Mouse (Mus musculus) cerebellum, adult 2 months (tissue): ENCODE results near the gene Disp3. TPM values are rescaled to one million over a fixed set of nuclear protein-coding genes. Genes with fewer than 3 reads are reported as not detected.

ENCODE experiments used
- DNase-seq, 2 experiments: peaks; one replicate each; pipeline ENCODE4 v3.0.0; 2021
- H3K27ac ChIP-seq: fragments of 200-500 bp; 2 replicates; pipeline ENCODE4 v1.5.1; 2012; ENCODE audit warnings: low read length, control low read depth, inconsistent platforms; ENCODE audit not compliant: insufficient read depth
- H3K27me3 ChIP-seq: fragments of 200-500 bp; 2 replicates; pipeline ENCODE4 v1.6.1; 2012; ENCODE audit warnings: inconsistent platforms, mild to moderate bottlenecking, low read length, moderate library complexity; ENCODE audit not compliant: control insufficient read depth, insufficient read depth
- H3K4me1 ChIP-seq: fragments of 200-500 bp; 2 replicates; pipeline ENCODE4 v1.6.1; 2011; ENCODE audit warnings: low read length; ENCODE audit not compliant: control insufficient read depth, insufficient read depth
- H3K4me3 ChIP-seq: fragments of 200-500 bp; replicated peaks from 2 replicates; pipeline ENCODE3; 2011; ENCODE audit warnings: mild to moderate bottlenecking, low read depth, low read length, control low read depth; ENCODE audit not compliant: insufficient read depth
- CTCF ChIP-seq: fragments of 200-500 bp; IDR thresholded peaks from 2 replicates; pipeline ENCODE4 v1.5.1; 2011; ENCODE audit warnings: low read depth, mild to moderate bottlenecking, control low read depth, low read length, moderate library complexity, borderline replicate concordance; ENCODE audit not compliant: insufficient read depth
- POLR2A ChIP-seq: fragments of 200-500 bp; IDR thresholded peaks from 2 replicates; pipeline ENCODE4 v1.6.1; 2011; ENCODE audit warnings: low read length, control low read depth, borderline replicate concordance; ENCODE audit not compliant: insufficient read depth
- WGBS: fragments of 180-500 bp; shearing (Covaris S2); methylation state at CpG from one replicate; pipeline ENCODE4 v1.1.7; 2018; 5-methylcytosine and 5-hydroxymethylcytosine counted together
- polyA plus RNA-seq: library from polyadenylated mRNA; depleted of rRNA; stranded (reverse); fragments of >200 nt; gene quantifications from 2 replicates; pipeline ENCODE4 v1.2.3, GENCODE M21; 2012; rRNA removed

Disp3 gene
- polyA plus RNA-seq, 1 experiment, result 13.6 TPM

DNA sequence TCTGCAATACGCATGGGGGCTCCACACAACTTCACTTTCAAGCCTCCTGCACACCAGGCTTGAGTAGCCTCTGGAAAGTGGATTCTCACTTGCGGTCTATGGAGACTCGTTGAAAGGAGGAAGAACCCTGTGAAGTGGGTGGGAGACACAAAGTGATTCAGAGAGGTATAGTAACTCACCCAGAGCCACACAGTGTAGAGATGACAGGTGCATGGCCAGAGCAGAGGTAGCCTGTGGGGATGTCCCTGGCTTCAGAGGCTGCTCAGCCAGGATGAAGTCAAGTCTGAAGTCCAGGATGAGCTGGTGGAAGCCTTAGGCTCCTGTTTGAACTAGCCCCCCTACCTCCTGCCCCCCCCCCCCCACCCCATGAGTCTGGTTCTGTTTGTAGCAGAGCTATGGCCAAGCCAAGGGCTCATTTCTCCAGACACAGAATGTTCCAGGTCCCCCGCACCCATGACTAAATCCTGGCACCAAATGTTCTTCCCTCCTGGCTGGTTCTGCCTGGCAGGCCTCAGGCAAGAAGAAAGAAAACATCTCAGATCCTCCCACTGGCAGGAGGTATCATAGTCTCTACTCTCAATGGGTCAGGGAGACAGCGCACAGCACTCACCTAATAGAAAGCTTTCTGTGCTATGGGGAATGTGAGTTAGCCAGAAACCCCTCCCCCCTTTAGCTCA is 73.2 kb downstream of the Disp3 start:
- WGBS, result 44% methylated on average over 5 of the region's 5 CpGs
- TF ChIP-seq CTCF (no peak), POLR2A (no peak)
- DNase-seq, result peak in 1 of 2 experiments; percentile 23
- Histone ChIP-seq H3K27ac (no peak overlapping the region; the same call in 1 of the 2 replicates), H3K4me3 (no peak overlapping the region), H3K27me3 (no peaks in the 10 kb centered on the region), H3K4me1 (no peaks in the 10 kb centered on the region)

DNA sequence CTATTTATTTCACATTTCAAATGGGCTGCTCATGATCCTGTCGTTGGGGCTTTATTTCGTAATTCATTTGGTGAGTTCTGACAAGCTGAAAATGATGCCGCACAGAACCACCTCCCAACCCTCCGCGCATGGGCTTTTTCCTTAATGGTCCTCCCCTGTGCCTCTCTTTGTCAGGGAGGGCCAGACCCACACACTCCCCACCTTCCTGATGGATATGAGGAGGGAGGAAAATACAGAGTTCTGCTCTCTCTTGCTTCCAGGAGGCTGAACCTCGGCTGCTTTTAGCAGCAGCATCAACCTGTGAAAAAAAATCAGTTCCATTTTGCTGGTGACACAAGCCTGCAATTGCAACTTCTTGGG is 82.9 kb downstream of the Disp3 start:
- WGBS, result 73% methylated on average over 6 of the region's 6 CpGs
- Histone ChIP-seq H3K4me3 (no peak overlapping the region), H3K4me1 (no peaks in the 10 kb centered on the region), H3K27ac (no peak overlapping the region), H3K27me3 (no peaks in the 10 kb centered on the region)
- no peak for DNase-seq
- no peak for TF ChIP-seq POLR2A
- no peak for TF ChIP-seq CTCF

DNA sequence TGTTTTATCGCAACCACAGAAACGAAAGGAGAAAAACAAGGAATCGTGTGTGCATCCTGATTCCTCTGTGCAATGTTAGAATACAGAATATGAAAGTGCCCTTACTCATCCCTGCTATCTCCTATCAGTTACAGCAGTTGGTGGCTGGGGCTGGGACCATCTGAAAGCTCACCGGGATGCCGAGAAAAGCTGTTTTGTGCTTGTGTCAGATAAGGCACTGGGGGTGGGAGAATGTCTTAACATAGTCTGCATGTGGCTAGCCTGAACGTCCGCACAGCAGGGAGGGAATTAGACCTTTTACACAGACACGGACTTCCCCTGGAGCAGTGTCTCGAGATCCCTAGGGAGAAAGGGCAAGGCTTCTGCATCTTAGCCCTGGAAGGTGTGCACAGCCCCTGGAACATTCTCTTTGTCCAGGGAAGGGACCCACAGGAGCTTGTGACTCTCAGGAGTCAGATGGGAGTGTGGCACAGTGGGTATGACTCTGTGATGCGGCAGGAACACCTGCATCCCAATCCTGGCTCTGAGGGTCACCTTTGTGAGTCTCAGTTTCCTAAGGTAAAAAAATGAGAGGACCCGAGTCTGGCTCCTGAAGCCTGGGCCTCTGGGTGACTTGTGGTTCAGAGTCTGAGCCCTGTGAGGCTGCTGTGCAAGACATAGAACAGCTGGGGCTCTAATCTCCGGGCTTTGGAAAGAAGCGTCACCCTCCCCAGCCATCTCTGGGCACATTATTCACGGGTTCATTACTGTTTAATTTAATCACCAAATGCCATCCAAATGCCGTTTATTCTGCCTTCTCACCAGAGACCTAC is 83.5 kb downstream of the Disp3 start:
- DNase-seq, result no peak
- Histone ChIP-seq H3K4me3 (no peak overlapping the region), H3K27me3 (no peaks in the 10 kb centered on the region), H3K4me1 (no peaks in the 10 kb centered on the region), H3K27ac (no peak overlapping the region)
- TF ChIP-seq CTCF (no peak), POLR2A (no peak)
- WGBS, result 56% methylated on average over 15 of the region's 15 CpGs

DNA sequence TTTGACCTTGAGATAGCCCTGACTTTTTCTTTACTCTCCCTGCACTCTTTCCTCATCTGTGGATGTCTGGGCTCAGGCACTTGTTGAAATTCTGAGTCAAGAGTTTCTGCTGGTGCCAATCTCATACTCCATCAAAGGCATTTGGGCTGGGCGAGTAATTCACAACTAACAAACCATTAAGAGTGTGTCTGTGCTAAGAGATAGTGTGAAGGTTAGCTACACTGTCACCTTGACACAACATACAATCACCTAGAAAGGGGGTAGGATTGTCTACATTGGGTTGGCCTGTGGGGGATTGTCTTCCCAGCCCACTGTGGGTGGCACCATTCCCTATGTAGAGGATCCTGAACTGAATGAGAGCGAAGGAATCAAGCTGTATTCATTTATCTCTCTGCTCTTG is 84.2 kb downstream of the Disp3 start:
- Histone ChIP-seq H3K27me3 (no peaks in the 10 kb centered on the region), H3K27ac (no peak overlapping the region), H3K4me3 (no peak overlapping the region), H3K4me1 (no peaks in the 10 kb centered on the region)
- WGBS, result 88% methylated on average over 2 of the region's 2 CpGs
- TF ChIP-seq POLR2A (no peak), CTCF (no peak)
- DNase-seq, result no peak

DNA sequence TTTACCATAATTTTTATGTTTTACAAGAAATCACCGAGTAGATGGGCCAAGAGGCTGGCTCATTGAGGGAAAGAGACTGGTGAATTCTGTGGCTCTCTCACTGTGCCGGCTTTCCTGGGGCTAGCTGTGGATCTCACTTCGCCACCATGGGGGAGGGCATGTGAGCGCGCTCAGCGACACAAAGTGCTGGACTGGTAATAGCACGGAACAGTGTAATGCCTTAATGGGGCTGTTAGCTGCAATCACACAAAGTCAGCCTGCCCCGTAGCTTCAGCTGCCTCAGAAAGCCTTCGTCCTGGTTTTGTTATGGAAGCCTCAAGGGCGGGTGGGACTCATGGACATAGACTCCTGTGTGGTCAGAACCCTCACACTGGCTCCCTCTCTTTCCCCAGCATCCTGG is 89.0 kb downstream of the Disp3 start:
- WGBS, result 54% methylated on average over 10 of the region's 10 CpGs
- TF ChIP-seq CTCF (no peak), POLR2A (no peak)
- Histone ChIP-seq H3K27ac (no peak overlapping the region), H3K4me1 (no peaks in the 10 kb centered on the region), H3K4me3 (no peak overlapping the region), H3K27me3 (no peaks in the 10 kb centered on the region)
- DNase-seq, result no peak

DNA sequence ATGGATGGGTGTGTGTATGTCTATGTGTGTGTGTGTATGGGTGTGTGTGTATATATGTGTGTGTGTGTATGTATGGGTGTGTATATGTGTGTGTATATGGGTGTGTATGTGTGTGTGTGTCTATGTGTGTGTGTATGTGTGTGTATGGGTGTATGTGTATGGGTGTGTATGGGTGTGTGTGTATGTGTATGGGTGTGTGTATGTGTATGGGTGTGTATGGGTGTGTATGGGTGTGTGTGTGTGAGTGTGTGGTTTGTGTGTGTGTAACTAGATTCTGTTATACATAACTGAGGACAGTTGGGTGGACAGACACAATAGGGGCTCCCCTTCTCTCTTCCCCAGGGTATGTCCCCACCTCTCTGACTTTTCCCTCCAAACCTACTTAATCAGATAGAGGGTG is 93.4 kb downstream of the Disp3 start:
- Histone ChIP-seq H3K27me3 (no peaks in the 10 kb centered on the region), H3K4me1 (no peaks in the 10 kb centered on the region), H3K4me3 (no peak overlapping the region), H3K27ac (no peak overlapping the region)
- DNase-seq, result no peak
- TF ChIP-seq CTCF, result no peak
- TF ChIP-seq POLR2A, result no peak

DNA sequence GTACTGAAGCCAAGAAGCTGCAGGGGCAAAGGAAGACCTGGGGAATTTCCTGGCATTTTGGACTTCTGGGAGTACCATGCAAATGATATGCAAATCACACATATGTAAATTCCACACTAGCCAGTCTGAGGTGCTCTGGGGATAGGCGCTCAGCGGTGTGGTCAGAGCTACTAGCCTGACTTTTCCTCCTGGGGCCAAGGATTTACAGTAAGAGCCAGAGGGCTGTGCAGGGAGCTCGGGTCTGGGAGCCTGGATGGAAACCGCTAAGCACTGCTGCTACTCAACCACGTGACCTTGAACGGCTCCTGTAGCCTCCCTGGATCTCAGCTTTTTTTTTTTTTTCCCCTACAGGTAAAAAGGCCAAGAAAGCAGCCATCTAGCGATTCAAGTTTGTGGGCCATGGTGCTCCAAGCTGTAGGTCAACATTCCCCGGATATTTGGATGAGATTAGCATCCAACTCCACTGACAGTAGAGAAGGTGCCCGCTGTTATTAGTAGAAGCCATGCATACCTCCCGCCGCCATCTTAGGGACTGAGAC is 95.0 kb downstream of the Disp3 start:
- 41% methylated on average over 11 of the region's 11 CpGs for WGBS
- Histone ChIP-seq H3K4me1 (no peaks in the 10 kb centered on the region), H3K4me3 (no peak overlapping the region), H3K27ac (no peak overlapping the region), H3K27me3 (no peaks in the 10 kb centered on the region)
- no peak for DNase-seq
- TF ChIP-seq CTCF (no peak), POLR2A (no peak)

Other genes with a start within 250 kb of the Disp3 start
- 56.8 and 59.4 TPM in 2 replicates for gene Clcn6, start 249.1 kb downstream of the Disp3 start, polyA plus RNA-seq
- 27.2 and 29.8 TPM in 2 replicates for gene Mthfr, start 248.9 kb downstream of the Disp3 start, polyA plus RNA-seq
- gene Agtrap, start 199.9 kb downstream of the Disp3 start, polyA plus RNA-seq, result 9.8 and 10.2 TPM in 2 replicates
- gene Mad2l2, start 157.6 kb downstream of the Disp3 start, polyA plus RNA-seq, result 31.8 and 36.0 TPM in 2 replicates
- 0.30 and 0.33 TPM in 2 replicates for gene Draxin, start 157.3 kb downstream of the Disp3 start, polyA plus RNA-seq
- gene Fbxo6, start 135.8 kb downstream of the Disp3 start, polyA plus RNA-seq, result 34.0 and 38.7 TPM in 2 replicates
- gene Fbxo44, start 127.5 kb downstream of the Disp3 start, polyA plus RNA-seq, result 226 and 240 TPM in 2 replicates
- gene Fbxo2, start 127.3 kb downstream of the Disp3 start, polyA plus RNA-seq, result 138 and 172 TPM in 2 replicates
- gene Ubiad1, start 156.8 kb upstream of the Disp3 start, polyA plus RNA-seq, result 11.2 and 12.9 TPM in 2 replicates
- 36.3 and 42.7 TPM in 2 replicates for gene Mtor, start 160.6 kb upstream of the Disp3 start, polyA plus RNA-seq
- 0.10 and 0.13 TPM in 2 replicates for gene Angptl7, start 212.5 kb upstream of the Disp3 start, polyA plus RNA-seq